Mouse (Mus musculus) bone marrow macrophage, adult 2 months (primary cell): Measurements from ENCODE around the gene Lrrc36. TPM values are rescaled to one million over a fixed set of nuclear protein-coding genes. Genes with fewer than 3 reads are reported as not detected.

Source experiments
- H3K27ac ChIP-seq: 2 replicates; pipeline ENCODE4 v1.5.1; 2012; ENCODE audit warnings: low read depth, low read length; ENCODE audit not compliant: insufficient read depth
- H3K4me1 ChIP-seq: 2 replicates; pipeline ENCODE4 v1.6.1; 2012; ENCODE audit warnings: low read length; ENCODE audit not compliant: control insufficient read depth, insufficient read depth
- H3K4me3 ChIP-seq: 2 replicates; pipeline ENCODE4 v1.5.1; 2012; ENCODE audit warnings: mild to moderate bottlenecking, low read length, moderate library complexity; ENCODE audit not compliant: insufficient read depth
- CTCF ChIP-seq: IDR thresholded peaks from 2 replicates; pipeline ENCODE4 v1.5.1; 2012; ENCODE audit warnings: low read depth, mild to moderate bottlenecking, low read length, moderate library complexity
- POLR2A ChIP-seq: IDR thresholded peaks from 2 replicates; pipeline ENCODE4 v1.6.1; 2012; ENCODE audit warnings: mild to moderate bottlenecking, low read depth, low read length, borderline replicate concordance
- polyA plus RNA-seq: library from polyadenylated mRNA; stranded (reverse); fragments of >200 nt; gene quantifications from 2 replicates; pipeline ENCODE4 v1.2.4, GENCODE M21; 2012; ENCODE audit not compliant: missing spikeins, insufficient read depth, insufficient read length

The Lrrc36 gene
- polyA plus RNA-seq, 1 experiment = not detected

DNA sequence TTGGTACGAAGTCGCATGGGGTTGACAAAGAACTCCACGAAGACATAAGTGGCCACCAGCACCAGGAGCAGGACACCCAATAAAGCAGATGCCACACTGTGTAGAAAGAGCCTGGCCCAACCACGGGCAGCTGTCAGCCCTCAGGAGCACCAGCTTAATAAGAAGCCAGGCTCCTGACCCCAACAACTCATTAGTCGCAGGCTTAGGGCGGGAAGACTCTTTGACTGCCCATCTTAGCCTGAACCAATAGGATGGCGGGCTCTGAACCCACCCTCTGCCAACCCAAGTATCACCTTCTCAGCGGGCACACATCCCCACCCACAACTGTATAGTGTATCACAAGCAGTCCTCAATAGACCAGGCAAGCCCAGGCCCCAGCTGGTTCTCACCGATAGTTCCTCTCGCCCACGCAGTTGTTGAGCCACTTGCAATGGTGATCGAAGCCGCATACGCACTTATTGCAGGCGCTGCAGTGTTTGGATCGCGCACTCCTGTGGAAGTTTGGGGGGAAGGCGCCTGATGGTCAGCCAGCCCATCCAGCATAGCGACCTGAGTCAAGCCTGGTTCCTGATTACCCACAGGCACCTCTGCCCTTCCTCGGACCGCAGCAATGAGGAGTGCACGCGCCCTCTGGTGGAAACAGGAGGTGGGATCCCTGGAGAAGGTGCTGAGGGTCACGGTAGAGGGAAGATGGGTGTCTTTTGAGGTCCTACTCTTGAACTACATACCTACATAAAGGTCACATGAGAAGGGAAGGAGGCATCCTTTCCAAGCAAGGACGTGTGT, 63.5 kb downstream of the Lrrc36 start:
- Histone ChIP-seq H3K4me3 (no peak overlapping the region), H3K27ac (no peak overlapping the region), H3K4me1 (no peaks in the 10 kb centered on the region; the same call in 1 of the 2 replicates)
- no peak for TF ChIP-seq POLR2A
- peak; percentile 64; the same call in 1 of the 2 replicates for TF ChIP-seq CTCF

DNA sequence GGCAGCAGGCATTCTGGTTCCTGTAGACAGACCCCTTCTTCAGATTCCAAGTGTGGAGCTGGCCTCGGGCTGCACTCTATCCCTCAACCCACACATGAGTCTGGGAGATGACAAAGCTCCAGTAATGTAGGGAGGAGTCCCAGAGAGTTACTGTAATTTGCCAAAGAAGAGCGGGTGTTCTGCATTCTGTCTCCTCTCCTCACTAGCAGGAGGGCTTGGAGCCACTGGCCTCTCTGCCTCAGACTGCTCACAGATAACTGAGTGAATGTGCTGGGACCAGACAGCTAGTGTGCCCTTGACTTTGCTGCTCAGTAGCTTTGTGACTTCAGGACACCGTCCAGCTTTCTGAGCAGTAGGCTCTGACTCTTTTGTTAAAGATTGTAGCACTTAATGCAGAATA, 64.4 kb downstream of the Lrrc36 start:
- Histone ChIP-seq H3K4me1 (no peaks in the 10 kb centered on the region), H3K27ac (no peak overlapping the region), H3K4me3 (no peak overlapping the region)
- no peak for TF ChIP-seq POLR2A
- no peak for TF ChIP-seq CTCF

DNA sequence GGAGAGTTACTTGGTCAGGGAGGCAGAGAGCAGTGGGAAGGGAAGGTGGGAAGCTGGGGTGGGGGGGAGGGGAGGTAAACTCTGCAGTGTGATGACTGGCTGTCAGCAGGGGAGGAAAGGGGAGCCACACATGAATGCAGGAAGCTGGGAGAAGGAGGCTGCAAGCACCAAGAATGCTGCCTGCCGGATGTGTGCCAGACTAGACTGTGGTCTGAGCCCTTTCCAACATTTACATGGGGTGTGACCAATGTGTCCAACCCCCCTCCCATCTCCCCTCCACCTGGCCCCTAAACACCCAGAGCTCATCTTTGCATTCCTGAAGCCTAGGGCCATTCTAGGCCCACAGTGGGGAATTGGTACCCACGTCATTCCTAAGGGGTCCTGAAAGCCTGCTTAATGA, 67.6 kb downstream of the Lrrc36 start:
- no peak overlapping the region for H3K4me3 ChIP-seq
- TF ChIP-seq POLR2A (no peak), CTCF (no peak)
- H3K27ac ChIP-seq = no peak overlapping the region
- H3K4me1 ChIP-seq = no peaks in the 10 kb centered on the region

DNA sequence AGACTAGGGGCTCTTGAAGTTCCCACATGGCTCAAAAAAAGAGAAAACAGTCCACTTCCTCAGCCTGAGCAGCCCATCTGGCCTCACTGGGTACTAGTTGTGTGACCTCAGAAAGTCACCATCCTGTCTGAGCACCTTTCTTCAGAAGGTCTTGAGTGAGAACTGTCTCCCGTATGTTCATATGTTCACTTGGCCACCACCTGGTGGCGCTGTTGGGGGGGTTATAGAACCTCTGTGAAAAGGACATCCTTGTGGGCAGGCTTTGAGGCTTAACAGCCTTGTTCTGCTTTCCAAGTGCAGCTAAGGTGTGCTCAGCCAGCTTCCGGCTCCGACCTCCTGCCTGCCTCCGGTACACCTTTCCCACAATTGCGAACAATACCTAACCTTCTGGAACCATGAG, 68.1 kb downstream of the Lrrc36 start:
- H3K27ac ChIP-seq = no peak overlapping the region
- peak; percentile 85 for TF ChIP-seq CTCF
- TF ChIP-seq POLR2A = no peak
- no peaks in the 10 kb centered on the region for H3K4me1 ChIP-seq
- no peak overlapping the region for H3K4me3 ChIP-seq

DNA sequence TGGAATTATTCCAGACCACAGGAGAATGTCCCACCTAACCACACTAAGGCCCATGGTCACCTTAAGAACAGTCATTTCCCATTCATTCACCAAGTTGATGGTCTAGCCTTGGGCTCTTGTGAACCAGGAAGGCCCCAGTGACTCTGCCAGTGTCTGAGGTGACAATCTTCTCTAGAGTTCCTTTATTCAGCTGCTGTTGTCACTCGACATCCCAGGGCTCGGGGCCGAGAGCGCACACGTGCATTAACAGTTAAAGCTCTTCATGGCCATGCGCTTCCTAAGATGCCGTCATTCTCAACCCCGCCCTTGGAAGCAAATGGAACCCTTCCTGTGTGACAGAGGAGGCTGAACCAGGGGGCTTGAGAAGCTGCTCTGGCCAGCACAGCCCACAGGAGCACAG, 68.8 kb downstream of the Lrrc36 start:
- no peak overlapping the region for H3K27ac ChIP-seq
- TF ChIP-seq POLR2A (no peak), CTCF (no peak)
- no peak overlapping the region for H3K4me3 ChIP-seq
- H3K4me1 ChIP-seq = no peaks in the 10 kb centered on the region

DNA sequence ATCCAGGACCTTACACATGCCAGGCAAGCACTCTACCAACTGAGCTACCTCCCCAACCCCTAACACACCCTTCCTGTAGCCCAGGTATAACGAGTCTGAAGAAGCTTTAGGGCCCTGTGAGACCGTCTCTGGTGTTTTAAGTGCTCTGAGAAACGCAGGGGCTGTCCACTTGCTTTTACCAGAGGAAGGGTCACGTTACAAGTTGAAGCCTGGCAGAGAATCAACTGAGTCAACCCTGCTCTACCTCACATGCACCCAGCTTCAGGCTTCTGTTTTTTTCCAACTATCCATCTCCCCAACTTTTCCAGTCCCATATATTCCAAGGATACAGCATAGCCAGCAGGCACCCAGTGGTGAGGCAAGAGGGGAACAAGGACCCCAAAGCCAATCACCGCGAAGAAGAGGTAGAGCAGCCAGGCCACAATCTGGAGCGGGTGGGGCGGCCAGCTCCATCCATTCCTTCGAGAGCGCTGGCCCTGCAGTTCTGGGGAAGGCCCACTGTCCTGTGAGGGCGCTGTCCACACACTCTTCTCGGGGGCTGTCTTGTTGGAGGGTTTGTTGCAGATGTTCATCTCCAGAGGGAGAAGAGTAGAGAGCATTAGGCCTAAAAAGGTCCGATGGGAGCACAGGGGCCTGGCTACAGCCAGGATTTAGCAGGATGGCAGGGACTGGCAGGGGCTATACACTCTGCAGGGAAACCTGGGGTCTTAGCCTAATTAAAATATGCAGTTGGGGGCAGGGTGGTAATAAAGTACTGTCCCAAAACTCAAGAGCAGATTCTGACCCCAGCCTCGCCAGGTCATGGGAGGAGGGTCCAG, 70.0 kb downstream of the Lrrc36 start:
- TF ChIP-seq POLR2A = no peak
- no peak for TF ChIP-seq CTCF
- H3K4me3 ChIP-seq = no peak overlapping the region
- H3K27ac ChIP-seq = no peak overlapping the region
- H3K4me1 ChIP-seq = no peaks in the 10 kb centered on the region

DNA sequence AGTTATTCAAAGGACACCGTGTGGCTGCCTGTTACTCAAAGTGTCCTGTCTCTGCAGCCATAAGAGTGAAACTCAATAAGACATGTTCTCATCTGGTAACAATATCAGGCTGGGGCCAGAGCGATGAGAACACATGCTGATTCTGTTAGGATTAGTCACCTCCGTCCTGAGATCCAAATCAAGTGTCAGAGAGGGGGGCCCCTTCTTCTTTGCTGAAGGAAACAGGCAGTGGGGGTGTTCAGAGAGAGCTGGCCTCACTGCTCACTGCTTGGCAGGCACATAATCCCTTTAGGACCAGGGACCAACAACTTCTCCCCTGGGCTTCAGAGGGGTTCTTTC, 70.6 kb downstream of the Lrrc36 start:
- TF ChIP-seq CTCF = no peak
- no peak for TF ChIP-seq POLR2A
- Histone ChIP-seq H3K4me3 (no peak overlapping the region), H3K4me1 (no peaks in the 10 kb centered on the region), H3K27ac (no peak overlapping the region)

DNA sequence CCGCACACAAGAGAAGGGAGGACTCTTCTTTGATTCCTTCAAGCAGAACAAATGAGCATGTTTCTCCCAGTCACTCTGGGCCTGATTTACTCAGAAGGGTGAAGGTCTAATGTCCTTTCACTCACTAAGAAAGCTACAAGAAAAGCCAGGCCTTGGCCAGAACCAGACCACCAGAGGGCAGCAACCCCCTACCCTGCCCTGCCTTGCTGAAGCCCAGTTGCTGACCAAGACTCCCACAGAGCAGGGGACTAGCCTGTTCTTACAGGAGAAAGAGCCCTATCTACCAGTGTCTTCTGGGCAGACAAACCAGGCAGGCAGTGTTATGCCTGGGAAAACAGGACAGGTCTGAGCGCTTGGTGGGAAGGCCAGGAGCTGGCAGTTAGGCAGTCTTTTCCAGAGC, 71.0 kb downstream of the Lrrc36 start:
- TF ChIP-seq POLR2A (no peak), CTCF (peak; percentile 38; the same call in 1 of the 2 replicates)
- Histone ChIP-seq H3K4me3 (no peak overlapping the region), H3K27ac (no peak overlapping the region), H3K4me1 (no peaks in the 10 kb centered on the region)

DNA sequence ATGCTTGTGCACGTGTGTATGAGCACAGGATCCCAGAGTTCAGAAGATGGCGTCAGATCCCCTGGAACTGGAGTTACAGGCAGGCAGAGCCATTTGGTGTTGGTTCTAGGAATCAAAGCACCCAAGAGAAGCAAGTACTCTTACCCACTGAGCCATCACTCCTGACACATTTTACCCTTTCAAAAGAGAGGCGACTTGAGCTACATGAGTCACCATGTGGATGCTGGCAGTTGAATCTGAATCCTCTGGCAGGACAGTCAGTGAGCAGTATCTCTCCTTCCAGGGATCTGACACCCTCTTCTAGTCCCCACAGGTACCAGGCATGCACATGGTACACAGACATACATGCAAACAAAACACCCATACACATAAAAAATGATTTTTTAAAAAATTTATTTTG, 74.7 kb downstream of the Lrrc36 start:
- TF ChIP-seq POLR2A = no peak
- TF ChIP-seq CTCF = no peak
- no peaks in the 10 kb centered on the region for H3K4me1 ChIP-seq
- no peak overlapping the region for H3K4me3 ChIP-seq
- H3K27ac ChIP-seq = no peak overlapping the region

DNA sequence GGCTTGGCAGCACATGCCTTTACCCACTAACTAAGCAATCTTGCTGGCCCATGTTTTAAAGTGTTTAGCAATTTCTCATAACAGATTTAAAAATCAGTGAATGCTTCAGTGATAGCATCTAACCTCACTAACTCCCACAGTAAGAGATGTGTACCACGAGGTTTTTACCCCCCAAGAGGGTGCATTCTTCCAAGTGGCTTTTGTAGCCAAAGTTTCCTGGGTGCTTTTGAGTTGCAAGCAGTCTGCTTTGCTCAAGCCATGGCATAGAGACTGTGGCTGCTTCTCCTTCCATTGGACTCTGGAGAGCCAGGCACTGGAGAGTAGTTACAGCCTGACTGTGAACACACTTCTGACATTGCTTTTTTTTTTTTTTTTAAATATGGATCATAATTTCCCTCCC, 75.9 kb downstream of the Lrrc36 start:
- Histone ChIP-seq H3K4me1 (no peaks in the 10 kb centered on the region), H3K27ac (no peak overlapping the region), H3K4me3 (no peak overlapping the region)
- TF ChIP-seq CTCF = no peak
- TF ChIP-seq POLR2A = no peak
